Mouse (Mus musculus): ENCODE results near the gene Synj2.

Gene Synj2

DNA sequence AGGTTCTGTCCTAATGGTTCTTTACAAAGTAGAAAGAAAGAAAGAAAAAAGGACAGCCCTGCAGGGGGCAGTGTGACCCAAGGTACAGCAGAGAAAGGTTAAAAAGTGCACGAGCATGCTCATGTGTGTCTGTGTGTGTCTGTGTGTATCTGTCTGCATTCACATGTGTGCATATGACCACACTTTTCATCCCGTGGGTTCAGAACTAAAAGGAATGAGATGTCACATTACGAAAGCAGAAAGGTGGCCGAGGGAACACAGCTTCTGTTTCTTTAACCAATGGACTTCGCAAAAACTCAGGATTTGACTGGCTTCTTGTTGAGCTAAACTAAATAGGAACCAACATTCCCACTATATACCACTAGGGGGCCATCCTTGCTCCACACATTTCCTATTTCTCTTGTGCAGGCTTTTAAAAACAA is 113.9 kb downstream of the Synj2 start:
- peak; percentile 78 for DNase-seq (ENCODE audit: low read depth)

DNA sequence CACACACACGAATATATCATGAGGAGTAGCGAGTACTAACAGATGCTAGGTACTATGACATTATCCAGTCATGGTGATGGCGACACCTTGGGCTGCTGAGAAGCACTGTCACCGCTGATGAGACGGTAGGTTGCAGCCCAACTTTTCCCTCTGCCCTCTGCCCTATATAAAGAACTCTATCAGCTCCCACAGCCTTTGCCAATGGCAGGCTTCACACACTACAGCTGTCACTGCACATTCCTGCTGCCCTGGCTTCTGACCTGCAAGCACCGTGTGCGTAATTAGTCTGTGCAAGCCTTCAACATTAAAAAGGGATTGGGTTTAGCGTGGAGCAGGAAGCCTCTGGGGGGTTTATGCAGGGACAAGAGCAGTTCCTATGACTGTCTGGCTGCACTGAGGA is 121.7 kb downstream of the Synj2 start:
- no peak for DNase-seq (ENCODE audit: low read depth)

DNA sequence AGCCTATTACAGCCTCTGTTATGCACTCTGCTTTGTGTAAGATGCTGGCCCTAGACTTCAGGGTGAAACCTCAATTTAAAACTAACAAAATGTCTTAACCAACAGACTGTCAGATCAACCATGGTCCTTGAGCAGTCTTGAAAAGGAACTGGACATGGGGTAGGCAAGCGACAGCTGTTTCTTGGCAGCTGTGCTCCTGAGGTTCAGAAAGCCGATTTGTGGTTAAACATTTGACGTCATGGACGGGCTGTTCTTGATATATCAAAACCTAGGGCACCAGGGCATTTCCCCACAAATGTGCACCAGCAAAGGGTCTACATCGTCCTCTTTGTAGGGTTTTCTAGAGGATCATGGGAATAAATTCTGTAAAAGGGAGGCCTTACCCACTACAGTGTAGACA is 122.5 kb downstream of the Synj2 start:
- DNase-seq (ENCODE audit: low read depth), result peak; percentile 40

DNA sequence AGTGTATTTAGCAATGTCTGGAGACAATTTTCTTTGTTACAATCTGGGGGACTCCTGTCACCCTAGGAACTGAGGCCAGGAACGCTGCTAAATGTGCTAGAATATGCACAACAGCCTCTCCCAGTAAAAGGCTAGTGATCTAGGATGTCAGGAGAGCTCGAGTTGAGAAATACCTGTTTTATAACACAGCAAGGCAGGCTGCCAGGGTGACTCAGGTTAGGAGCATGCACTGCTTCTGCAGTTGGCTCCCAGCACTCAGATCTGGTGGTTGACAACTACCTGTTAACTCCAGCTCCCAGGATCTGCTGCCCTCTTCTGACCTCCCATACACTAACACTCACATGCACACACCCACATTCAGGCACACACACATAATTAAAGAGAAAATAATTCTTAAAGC is 124.9 kb downstream of the Synj2 start:
- no peak for DNase-seq (ENCODE audit: low read depth)

DNA sequence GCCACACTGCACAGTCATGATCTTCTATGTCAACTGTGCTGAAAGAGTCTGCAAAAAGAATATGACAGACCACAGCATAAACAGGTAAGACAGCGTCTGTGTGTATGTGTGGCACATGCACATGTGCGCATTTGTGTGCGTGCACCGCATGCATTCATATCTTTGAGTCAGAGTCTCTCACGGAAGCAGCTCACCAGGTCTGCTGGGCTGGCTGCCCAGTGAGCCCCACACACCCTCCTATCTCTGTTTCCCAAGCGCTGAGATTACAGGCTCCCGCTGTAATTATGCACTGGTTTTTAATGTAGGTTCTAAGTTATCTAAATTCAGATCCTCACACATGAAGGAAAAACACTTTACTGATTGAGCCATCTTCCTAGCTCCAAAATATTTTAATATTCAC is 126.5 kb downstream of the Synj2 start:
- DNase-seq (ENCODE audit: low read depth), result no peak

DNA sequence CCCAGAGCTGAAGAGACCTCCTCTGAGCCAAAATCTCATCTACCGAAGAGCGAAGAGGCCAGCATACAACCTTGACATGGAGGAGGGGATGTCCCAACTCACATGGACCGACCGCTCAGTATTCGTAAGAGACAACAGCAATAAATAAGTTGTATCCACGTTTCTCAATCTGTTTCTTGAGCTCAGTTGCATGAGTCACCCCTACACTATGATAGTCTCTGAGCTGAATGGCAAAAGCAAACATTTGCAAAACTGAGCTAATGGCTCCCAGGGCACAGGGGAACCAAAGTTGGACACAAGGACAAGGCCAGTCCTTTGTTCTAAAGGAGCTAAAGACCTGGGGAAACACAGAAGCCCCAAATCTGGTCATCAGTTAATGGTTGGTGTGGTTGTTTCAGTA is 128.8 kb downstream of the Synj2 start:
- no peak for DNase-seq (ENCODE audit: low read depth)

DNA sequence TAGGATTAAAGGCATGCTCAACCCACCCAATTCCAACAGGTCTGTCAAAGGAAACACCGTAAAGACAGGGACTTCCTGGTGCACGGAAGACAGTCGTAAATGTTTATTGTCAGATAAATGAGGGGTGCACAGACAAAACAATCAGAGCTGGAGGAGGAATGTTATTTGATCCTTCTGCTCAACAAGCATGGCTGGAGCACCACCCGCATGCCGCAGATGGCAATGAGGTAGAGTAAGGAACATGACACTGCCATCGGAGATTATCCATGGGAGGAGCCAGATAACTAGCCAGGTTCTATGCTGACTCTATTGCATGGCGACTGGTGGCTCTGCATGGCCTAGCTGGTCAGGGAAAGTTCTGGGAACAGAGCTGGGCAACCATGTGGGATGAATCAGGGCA is 132.3 kb downstream of the Synj2 start:
- no peak for DNase-seq (ENCODE audit: low read depth)

DNA sequence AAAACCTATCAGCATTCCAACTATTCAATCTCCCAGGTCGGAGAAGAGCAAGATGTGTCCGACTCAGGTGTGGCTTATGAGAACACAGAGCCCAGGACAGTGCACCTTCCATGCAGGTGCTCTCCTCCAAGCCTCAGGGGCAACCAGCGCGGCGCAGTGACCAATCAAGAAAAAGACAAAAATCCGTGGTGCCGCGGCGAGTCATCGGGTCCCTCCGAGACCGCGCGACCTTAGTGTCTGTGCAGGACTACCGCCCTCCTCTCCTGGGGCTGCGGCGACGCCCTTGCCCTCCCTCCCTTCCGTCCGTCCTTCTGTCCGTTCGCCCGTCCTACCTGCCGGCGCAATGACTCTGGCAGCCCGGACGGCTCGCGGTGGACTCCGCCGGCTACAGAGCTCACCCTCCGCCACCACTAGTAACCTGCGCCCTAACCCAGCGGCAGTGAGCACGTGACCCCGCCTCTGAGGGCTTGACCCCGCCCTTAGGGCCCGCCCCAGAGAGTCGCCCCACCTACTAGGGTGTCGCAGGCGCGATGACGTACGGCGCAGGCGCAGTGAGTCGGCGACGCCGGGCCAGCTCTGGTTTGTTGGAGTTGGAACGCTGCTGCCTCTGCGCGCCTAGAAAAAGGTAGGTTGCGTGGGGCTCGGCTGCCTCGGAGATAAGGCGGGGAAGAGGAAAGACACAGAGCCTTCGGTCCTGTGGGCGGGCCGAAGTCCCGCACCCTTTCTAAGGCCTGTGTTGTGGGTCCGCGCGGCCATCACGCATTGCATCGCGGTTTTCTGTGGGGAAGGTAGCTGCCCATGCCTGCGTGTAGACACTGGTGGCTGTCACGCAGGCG is 138.4 kb downstream of the Synj2 start, which contains the start of the genes Serac1 and Gtf2h5:
Serac1 (minus strand) TSS at position 455 of the 836 bp plus-strand sequence.
Gtf2h5 (plus strand) TSS at position 500 of the 836 bp plus-strand sequence.
- DNase-seq (ENCODE audit: low read depth), result peak; percentile 98

DNA sequence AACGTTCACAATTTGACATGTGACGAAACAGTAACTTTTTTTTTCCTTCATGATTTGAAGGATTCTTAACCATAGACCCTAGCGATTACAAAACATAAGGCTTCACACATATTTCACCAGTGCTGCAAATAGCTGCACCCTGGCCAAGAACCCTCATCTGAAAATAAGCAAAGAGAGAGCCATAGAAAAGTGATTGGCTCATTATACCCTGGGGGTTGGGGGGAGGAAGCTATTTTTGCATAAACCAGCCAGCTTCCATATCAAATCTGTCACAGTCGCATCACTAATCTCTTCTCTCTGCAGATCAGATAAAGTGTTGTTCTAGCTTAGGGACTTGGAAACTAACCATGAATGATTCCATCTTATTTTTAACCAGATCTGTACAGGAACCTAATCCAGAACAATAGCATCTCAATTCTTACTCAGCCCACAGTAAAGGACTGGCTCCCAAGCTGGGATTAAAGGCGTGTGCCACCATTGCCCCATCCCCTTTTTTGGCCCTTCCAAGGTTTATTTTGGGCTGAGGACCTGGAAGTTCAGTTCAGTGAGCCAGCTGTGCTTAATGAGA is 142.3 kb downstream of the Synj2 start:
- no peak for DNase-seq (ENCODE audit: low read depth)

DNA sequence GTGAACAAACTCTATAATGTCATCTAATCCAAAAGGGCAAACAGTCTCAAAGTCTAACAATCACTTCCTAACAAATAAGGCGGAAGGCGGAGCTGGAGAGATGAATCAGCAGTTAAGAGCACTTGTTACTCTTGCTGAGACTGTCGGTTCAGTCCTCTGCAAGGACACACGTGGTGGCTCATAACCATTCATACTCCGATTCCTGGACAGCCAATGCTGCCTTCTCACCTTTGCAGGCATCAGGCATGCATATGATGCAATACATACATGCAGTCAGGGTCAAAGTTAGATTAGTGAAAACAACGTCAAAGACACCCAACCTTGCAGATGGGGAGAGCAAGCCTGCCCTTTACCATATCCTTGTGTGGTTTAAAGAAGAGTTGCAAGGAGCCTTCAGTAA is 150.5 kb downstream of the Synj2 start:
- DNase-seq (ENCODE audit: low read depth), result no peak

All from induced T-regulatory cell, adult 2 months (primary cell).